Mouse (Mus musculus) T-helper 17 cell (primary cell): ENCODE data around the gene Stab2.

Experiments
- in situ Hi-C, 2 experiments: fragments of 300-600 bp; cut with MboI, MseI; formaldehyde crosslinking; loops; 1 replicate in 1 of 2; 2 replicates in 1 of 2; pipeline ENCODE4 v1.15.1; 2025; ENCODE audit warnings: high pct_unique_total_duplicates in 2 of 2

Gene Stab2

GRCm38 (mm10) chr10:87007385-87008214 lies at the start of gene Stab2:
Stab2 (minus strand) TSS chr10:87008025.
- in situ Hi-C loops, result no loop called here

- in situ Hi-C loops, result no loop called here
These were observed 43.9 kb upstream of the Stab2 start for GRCm38 (mm10) chr10:87051714-87052113.

- in situ Hi-C loops, result loop anchor here in 1 of 2 experiments (25.0 kb wide), 1 partner anchor 1263 kb away; no protein-coding TSS in a partner anchor
These were observed 41.4 kb upstream of the Stab2 start for GRCm38 (mm10) chr10:87049179-87049578.

GRCm38 (mm10) chr10:87046931-87047468 lies 39.2 kb upstream of the Stab2 start:
- in situ Hi-C loops, result loop anchor here in 1 of 2 experiments (25.0 kb wide), 1 partner anchor 1265 kb away; no protein-coding TSS in a partner anchor

- in situ Hi-C loops, result loop anchor here in 1 of 2 experiments (25.0 kb wide), 1 partner anchor 1266 kb away; no protein-coding TSS in a partner anchor
These were observed 38.6 kb upstream of the Stab2 start for GRCm38 (mm10) chr10:87046469-87046868.

GRCm38 (mm10) chr10:87045273-87045672 lies 37.4 kb upstream of the Stab2 start:
- in situ Hi-C loops, result loop anchor here in 1 of 2 experiments (25.0 kb wide), 1 partner anchor 1267 kb away; no protein-coding TSS in a partner anchor

GRCm38 (mm10) chr10:87041265-87041664 lies 33.4 kb upstream of the Stab2 start:
- in situ Hi-C loops, result loop anchor here (5.0 to 25.0 kb wide), 2 partner anchors 81 to 1271 kb away; no protein-coding TSS in a partner anchor

- in situ Hi-C loops, result loop anchor here (5.0 to 25.0 kb wide), 2 partner anchors 83 to 1273 kb away; no protein-coding TSS in a partner anchor
These were observed 32.0 kb upstream of the Stab2 start for GRCm38 (mm10) chr10:87039800-87040199.

GRCm38 (mm10) chr10:87039340-87039739 lies 31.5 kb upstream of the Stab2 start:
- in situ Hi-C loops, result loop anchor here in 1 of 2 experiments (25.0 kb wide), 1 partner anchor 1273 kb away; no protein-coding TSS in a partner anchor

GRCm38 (mm10) chr10:87037062-87037461 lies 29.2 kb upstream of the Stab2 start:
- in situ Hi-C loops, result loop anchor here in 1 of 2 experiments (25.0 kb wide), 1 partner anchor 1275 kb away; no protein-coding TSS in a partner anchor

GRCm38 (mm10) chr10:87036271-87036703 lies 28.5 kb upstream of the Stab2 start:
- in situ Hi-C loops, result loop anchor here in 1 of 2 experiments (25.0 kb wide), 1 partner anchor 1276 kb away; no protein-coding TSS in a partner anchor

GRCm38 (mm10) chr10:87035866-87036265 lies 28.0 kb upstream of the Stab2 start:
- in situ Hi-C loops, result loop anchor here in 1 of 2 experiments (25.0 kb wide), 1 partner anchor 1276 kb away; no protein-coding TSS in a partner anchor

GRCm38 (mm10) chr10:87032768-87033167 lies 24.9 kb upstream of the Stab2 start:
- in situ Hi-C loops, result loop anchor here in 1 of 2 experiments (25.0 kb wide), 1 partner anchor 1280 kb away; no protein-coding TSS in a partner anchor

- in situ Hi-C loops, result loop anchor here (5.0 to 25.0 kb wide), 4 partner anchors 102 to 1300 kb away; no protein-coding TSS in a partner anchor
These were observed 17.1 kb upstream of the Stab2 start for GRCm38 (mm10) chr10:87024884-87025283.

- in situ Hi-C loops, result loop anchor here in 1 of 2 experiments (10.0 kb wide), 1 partner anchor 1304 kb away; no protein-coding TSS in a partner anchor
These were observed 12.9 kb upstream of the Stab2 start for GRCm38 (mm10) chr10:87020711-87021110.

- in situ Hi-C loops, result no loop called here
These were observed 11.1 kb upstream of the Stab2 start for GRCm38 (mm10) chr10:87018876-87019275.

GRCm38 (mm10) chr10:87016151-87016692 lies 8.4 kb upstream of the Stab2 start:
- in situ Hi-C loops, result no loop called here

GRCm38 (mm10) chr10:87015403-87015802 lies 7.6 kb upstream of the Stab2 start:
- in situ Hi-C loops, result no loop called here

GRCm38 (mm10) chr10:87014391-87014965 lies 6.7 kb upstream of the Stab2 start:
- in situ Hi-C loops, result no loop called here

- in situ Hi-C loops, result no loop called here
These were observed 4.3 kb upstream of the Stab2 start for GRCm38 (mm10) chr10:87012087-87012486.

- in situ Hi-C loops, result no loop called here
These were observed 332 bp upstream of the Stab2 start for GRCm38 (mm10) chr10:87008215-87008499.
